Mouse (Mus musculus): ENCODE measurements around the gene Fam71e2. TPM values are rescaled to one million over a fixed set of nuclear protein-coding genes. Genes with fewer than 3 reads are reported as not detected.
"Not testable (repeated sequence)": the region's sequence is repeated elsewhere in the genome, so short reads cannot be mapped to it uniquely, and the experiment has no call there.

Fam71e2 gene
- polyA plus RNA-seq (2016; fragmentation: Nextera tagmentation; extraction: Ambion mirVana): not detected in 2 replicates

- no peaks in the 10 kb centered on the region for H3K4me1 ChIP-seq
- no peak within 1 kb of the TSS for H3K27ac ChIP-seq
- no peak within 1 kb of the TSS for H3K9ac ChIP-seq
- no peak within 1 kb of the TSS for H3K4me2 ChIP-seq
- no peaks in the 10 kb centered on the region for H3K9me3 ChIP-seq
- H3K27me3 ChIP-seq: peaks cover 31% of the 10 kb centered on the region
- 77% methylated on average over 5 of the region's 5 CpGs for WGBS
- H3K36me3 ChIP-seq (replicated peaks): no peaks in the 10 kb centered on the region
- ATAC-seq (ENCODE audit: low FRiP score): no peak
- H3K4me3 ChIP-seq (replicated peaks): no peak within 1 kb of the TSS
Measured at GRCm38 (mm10) chr7:4771202-4771601, at the start of gene Fam71e2. Fam71e2 (minus strand) TSS chr7:4771302.

- H3K4me2 ChIP-seq: no peak overlapping the region
- no peak overlapping the region for H3K27ac ChIP-seq
- no peak overlapping the region for H3K9ac ChIP-seq
- no peaks in the 10 kb centered on the region for H3K36me3 ChIP-seq (replicated peaks)
- H3K4me1 ChIP-seq: peaks cover 8% of the 10 kb centered on the region
- no peaks in the 10 kb centered on the region for H3K27me3 ChIP-seq
- no peak overlapping the region for H3K4me3 ChIP-seq (replicated peaks)
- no peak for ATAC-seq (ENCODE audit: low FRiP score)
- H3K9me3 ChIP-seq: no peaks in the 10 kb centered on the region
Measured at GRCm38 (mm10) chr7:4816559-4816958, 45.5 kb upstream of the Fam71e2 start.

GRCm38 (mm10) chr7:4813105-4813791, 42.1 kb upstream of the Fam71e2 start:
- WGBS: 23% methylated on average over 8 of the region's 8 CpGs
- peak overlapping the region; percentile 95 for H3K27ac ChIP-seq
- H3K36me3 ChIP-seq (replicated peaks): peaks cover 28% of the 10 kb centered on the region
- H3K27me3 ChIP-seq: no peaks in the 10 kb centered on the region
- H3K4me3 ChIP-seq (replicated peaks): peak overlapping the region; percentile 82
- peak overlapping the region; percentile 38 for H3K9ac ChIP-seq
- H3K9me3 ChIP-seq: no peaks in the 10 kb centered on the region
- ATAC-seq (ENCODE audit: low FRiP score): no peak
- peaks cover 35% of the 10 kb centered on the region for H3K4me1 ChIP-seq
- H3K4me2 ChIP-seq: peak overlapping the region; percentile 80

DNA sequence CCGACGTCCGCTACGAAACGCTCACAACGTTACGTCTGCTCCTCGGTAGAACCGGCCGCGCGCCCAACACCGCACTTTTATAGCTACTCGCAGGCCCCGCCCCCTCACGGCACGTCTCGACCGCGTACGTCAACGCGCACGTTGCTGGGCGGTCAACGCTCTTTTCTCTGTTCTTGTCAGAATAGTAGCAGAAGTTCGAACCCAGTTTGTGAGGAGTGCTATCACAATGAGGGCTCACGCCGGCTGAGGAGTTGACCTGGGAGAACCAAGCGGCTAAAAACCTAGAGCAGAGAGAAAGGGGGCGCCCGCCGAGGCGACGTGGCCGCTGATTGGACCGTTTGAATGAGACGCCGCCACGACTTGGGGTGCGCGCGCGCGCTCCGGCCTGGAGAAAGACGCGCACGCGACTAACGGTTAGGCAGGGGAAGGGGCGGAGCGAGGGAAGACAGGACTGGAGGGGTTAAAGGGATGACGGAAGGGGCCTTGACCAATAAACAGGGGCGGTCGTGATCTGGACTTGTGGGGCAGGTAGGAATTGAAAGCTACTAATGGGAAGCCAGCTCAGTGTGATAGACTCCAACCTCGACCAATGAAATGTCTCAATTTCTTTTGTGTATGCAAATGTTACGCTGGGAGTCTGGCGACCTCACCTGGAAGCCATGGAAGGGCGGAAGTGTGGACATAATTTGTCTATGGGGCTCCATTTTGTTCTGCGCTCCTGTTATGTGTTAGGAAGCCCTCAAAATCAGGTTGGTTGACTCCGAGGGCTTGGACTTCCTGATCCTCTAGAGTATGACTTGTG, 41.4 kb upstream of the Fam71e2 start, which contains the start of gene Ube2s:
Ube2s (minus strand) TSS at position 288 of the 802 bp plus-strand sequence.
- Histone ChIP-seq H3K4me1 (peaks cover 35% of the 10 kb centered on the region), H3K27me3 (no peaks in the 10 kb centered on the region), H3K9me3 (no peaks in the 10 kb centered on the region), H3K4me3 (replicated peaks) (peak within 1 kb of the TSS; percentile 82), H3K27ac (peak within 1 kb of the TSS; percentile 95), H3K4me2 (peak within 1 kb of the TSS; percentile 80), H3K36me3 (replicated peaks) (peaks cover 32% of the 10 kb centered on the region), H3K9ac (peak within 1 kb of the TSS; percentile 95)
- under 1% methylated on average over 62 of the region's 62 CpGs for WGBS
- peak; percentile 98 for ATAC-seq (ENCODE audit: low FRiP score)

DNA sequence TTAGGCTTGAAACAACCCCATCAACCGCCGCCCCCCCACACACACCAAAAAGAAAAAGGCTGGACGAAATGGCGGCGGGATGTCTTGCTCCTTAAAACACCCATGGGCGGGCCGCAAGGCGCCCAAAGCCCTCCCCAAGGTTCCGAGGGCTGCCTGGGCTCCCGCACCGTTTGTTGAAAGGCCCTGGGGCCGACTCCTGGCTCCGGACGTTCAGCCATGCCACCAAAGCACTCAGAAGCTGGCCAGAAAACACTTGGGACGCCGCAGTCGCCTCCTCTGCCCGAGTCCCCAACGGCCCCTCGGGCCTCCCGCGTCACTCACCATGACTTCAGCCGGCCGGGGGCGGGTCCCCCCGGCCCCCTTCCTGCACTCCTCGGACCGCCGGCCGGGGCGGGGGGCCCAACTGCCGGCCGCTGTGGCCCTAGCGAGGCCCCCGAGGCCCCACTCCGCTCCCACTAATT, 40.8 kb upstream of the Fam71e2 start:
- peak overlapping the region; percentile 95 for H3K9ac ChIP-seq
- peaks cover 35% of the 10 kb centered on the region for H3K4me1 ChIP-seq
- no peaks in the 10 kb centered on the region for H3K27me3 ChIP-seq
- peak overlapping the region; percentile 82 for H3K4me3 ChIP-seq (replicated peaks)
- no peaks in the 10 kb centered on the region for H3K9me3 ChIP-seq
- H3K27ac ChIP-seq: peak overlapping the region; percentile 95
- under 1% methylated on average over 34 of the region's 36 CpGs for WGBS
- H3K36me3 ChIP-seq (replicated peaks): peaks cover 38% of the 10 kb centered on the region
- ATAC-seq (ENCODE audit: low FRiP score): no peak; the same call in 1 of the 2 replicates
- peak overlapping the region; percentile 80 for H3K4me2 ChIP-seq

DNA sequence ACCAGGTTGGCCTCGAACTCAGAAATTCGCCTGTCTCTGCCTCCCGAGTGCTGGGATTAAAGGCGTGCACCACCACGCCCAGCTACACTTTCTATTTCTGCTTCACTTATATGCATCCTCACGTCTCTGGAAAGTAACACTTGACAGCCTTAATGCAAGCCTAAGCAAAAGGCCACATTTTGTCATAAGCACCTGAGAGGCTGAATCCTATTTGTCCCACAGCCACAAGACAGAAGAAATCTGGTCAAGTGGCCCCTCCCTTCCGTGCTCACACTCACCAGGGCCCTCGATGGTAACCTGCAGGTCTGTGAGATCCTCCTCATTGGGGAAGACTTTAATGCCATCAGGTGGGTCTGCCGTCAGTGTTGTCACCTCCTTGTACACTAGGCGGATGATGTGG, 40.0 kb upstream of the Fam71e2 start:
- H3K36me3 ChIP-seq (replicated peaks): peaks cover 45% of the 10 kb centered on the region
- 46% methylated on average over 10 of the region's 10 CpGs for WGBS
- H3K9me3 ChIP-seq; H3K27me3 ChIP-seq; H3K27ac ChIP-seq; ATAC-seq (ENCODE audit: low FRiP score): not testable (repeated sequence)
- H3K9ac ChIP-seq: peak overlapping the region; percentile 95
- H3K4me2 ChIP-seq: peak overlapping the region; percentile 80
- H3K4me1 ChIP-seq: peaks cover 35% of the 10 kb centered on the region
- peak overlapping the region; percentile 82 for H3K4me3 ChIP-seq (replicated peaks)

GRCm38 (mm10) chr7:4806716-4807115, 35.6 kb upstream of the Fam71e2 start:
- Histone ChIP-seq H3K9me3 (no peaks in the 10 kb centered on the region), H3K36me3 (replicated peaks) (peaks cover 64% of the 10 kb centered on the region), H3K4me2 (no peak overlapping the region), H3K27me3 (no peaks in the 10 kb centered on the region), H3K4me1 (peaks cover 27% of the 10 kb centered on the region), H3K27ac (no peak overlapping the region), H3K4me3 (replicated peaks) (no peak overlapping the region), H3K9ac (no peak overlapping the region)
- WGBS: 90% methylated on average over 7 of the region's 7 CpGs
- 0 out of 2 replicates have a peak, but pooled peaks have one; percentile 34 for ATAC-seq (ENCODE audit: low FRiP score)

DNA sequence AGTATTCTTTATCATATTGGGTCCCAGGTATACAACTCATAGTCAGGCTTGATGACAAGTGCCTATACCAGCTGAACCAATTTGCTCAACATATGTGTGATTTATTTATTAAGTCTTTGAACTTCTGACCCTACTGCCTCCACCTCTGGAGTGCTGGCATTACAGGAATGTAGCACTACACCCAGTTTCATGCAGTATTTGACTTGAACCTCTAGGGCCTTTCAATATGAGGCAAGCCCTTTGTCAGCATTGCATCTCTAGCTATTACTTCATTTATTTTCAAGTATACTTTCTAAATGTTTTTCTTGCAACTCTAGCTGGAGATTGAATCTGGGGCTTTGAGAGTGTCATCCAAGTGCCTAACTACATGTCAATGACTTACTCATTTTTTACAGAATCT, 31.1 kb upstream of the Fam71e2 start:
- peaks cover 43% of the 10 kb centered on the region for H3K36me3 ChIP-seq (replicated peaks)
- H3K4me3 ChIP-seq (replicated peaks): no peak overlapping the region
- H3K9me3 ChIP-seq: no peaks in the 10 kb centered on the region
- no peaks in the 10 kb centered on the region for H3K27me3 ChIP-seq
- ATAC-seq (ENCODE audit: low FRiP score): no peak
- H3K9ac ChIP-seq: no peak overlapping the region
- no peak overlapping the region for H3K4me2 ChIP-seq
- no peaks in the 10 kb centered on the region for H3K4me1 ChIP-seq
- H3K27ac ChIP-seq: no peak overlapping the region

- Histone ChIP-seq H3K27ac (no peak overlapping the region), H3K9ac (no peak overlapping the region), H3K4me2 (no peak overlapping the region), H3K36me3 (replicated peaks) (peaks cover 44% of the 10 kb centered on the region), H3K4me1 (peaks cover 11% of the 10 kb centered on the region), H3K4me3 (replicated peaks) (no peak overlapping the region), H3K9me3 (no peaks in the 10 kb centered on the region), H3K27me3 (no peaks in the 10 kb centered on the region)
- WGBS: 78% methylated on average over 7 of the region's 7 CpGs
- 0 out of 2 replicates have a peak, but pooled peaks have one; percentile 7 for ATAC-seq (ENCODE audit: low FRiP score)
Measured at GRCm38 (mm10) chr7:4795767-4796433, 24.8 kb upstream of the Fam71e2 start.

DNA sequence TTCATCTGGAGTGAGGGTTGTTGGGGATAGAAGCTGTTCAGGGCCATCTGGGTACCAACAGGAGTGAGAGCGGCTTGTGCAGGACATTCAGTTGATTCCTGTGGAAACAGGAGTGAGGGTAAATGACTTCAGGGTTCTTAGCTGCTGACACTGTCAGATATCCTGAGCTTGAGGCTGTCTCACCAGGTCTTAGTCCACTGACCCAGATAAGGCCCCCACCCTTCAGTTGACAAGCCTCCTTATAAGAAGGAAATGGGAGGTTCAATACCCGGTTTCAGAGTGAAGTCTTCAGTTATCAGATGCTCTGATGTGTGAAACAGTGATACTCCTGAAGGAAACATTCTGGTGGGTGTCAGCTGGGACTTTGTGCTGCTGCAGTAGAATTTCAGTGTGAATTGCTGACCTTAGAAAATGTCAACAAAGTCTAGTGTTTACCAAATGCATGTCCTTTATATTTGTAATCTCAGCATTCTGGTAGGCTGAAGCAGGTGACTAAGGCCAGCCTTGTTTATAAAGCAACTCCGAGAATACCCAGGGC, 23.6 kb upstream of the Fam71e2 start:
- Histone ChIP-seq H3K9me3 (no peaks in the 10 kb centered on the region), H3K9ac (0 out of 2 replicates have a peak overlapping the region, but pooled peaks have one; percentile 94), H3K4me3 (replicated peaks) (no peak overlapping the region), H3K27me3 (peaks cover 9% of the 10 kb centered on the region), H3K27ac (no peak overlapping the region), H3K36me3 (replicated peaks) (peaks cover 44% of the 10 kb centered on the region), H3K4me2 (peak overlapping the region; percentile 85; the same call in 1 of the 2 replicates), H3K4me1 (peaks cover 11% of the 10 kb centered on the region)
- WGBS: 86% methylated on average over 3 of the region's 3 CpGs
- no peak for ATAC-seq (ENCODE audit: low FRiP score)

DNA sequence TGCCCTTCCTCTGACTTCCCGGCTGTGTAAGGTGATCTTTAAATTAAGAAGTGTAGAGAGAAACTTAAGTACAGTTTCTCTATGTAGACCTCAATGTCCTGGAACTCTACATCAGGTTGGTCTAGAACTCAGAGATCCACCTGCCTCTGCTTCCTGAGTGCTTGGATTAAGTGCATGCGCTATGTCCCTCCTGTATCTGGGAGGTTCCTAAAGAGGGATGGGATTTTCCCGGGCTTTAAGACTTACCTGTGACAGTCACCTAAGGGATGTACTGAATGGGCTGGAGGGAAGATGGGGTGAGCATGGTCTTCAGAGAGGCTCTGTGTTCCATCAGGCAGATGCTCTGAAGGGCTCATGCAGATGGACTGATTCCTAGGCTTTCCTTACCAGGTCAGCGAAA, 22.6 kb upstream of the Fam71e2 start:
- H3K27ac ChIP-seq: peak overlapping the region; percentile 88; the same call in 1 of the 2 replicates
- H3K4me3 ChIP-seq (replicated peaks): peak overlapping the region; percentile 86
- peaks cover 18% of the 10 kb centered on the region for H3K27me3 ChIP-seq
- peak overlapping the region; percentile 94 for H3K9ac ChIP-seq
- no peaks in the 10 kb centered on the region for H3K9me3 ChIP-seq
- WGBS: 51% methylated on average over 4 of the region's 4 CpGs
- ATAC-seq (ENCODE audit: low FRiP score): no peak
- peak overlapping the region; percentile 85 for H3K4me2 ChIP-seq
- peaks cover 19% of the 10 kb centered on the region for H3K4me1 ChIP-seq
- H3K36me3 ChIP-seq (replicated peaks): peaks cover 41% of the 10 kb centered on the region

GRCm38 (mm10) chr7:4793248-4793647, 22.1 kb upstream of the Fam71e2 start:
- 0 out of 2 replicates have a peak, but pooled peaks have one; percentile 7 for ATAC-seq (ENCODE audit: low FRiP score)
- Histone ChIP-seq H3K27ac (peak overlapping the region; percentile 88), H3K4me1 (peaks cover 24% of the 10 kb centered on the region), H3K9ac (peak overlapping the region; percentile 94), H3K27me3 (peaks cover 21% of the 10 kb centered on the region), H3K4me2 (peak overlapping the region; percentile 85), H3K36me3 (replicated peaks) (peaks cover 38% of the 10 kb centered on the region), H3K4me3 (replicated peaks) (peak overlapping the region; percentile 86)
- WGBS: 1% methylated on average over 31 of the region's 31 CpGs
- H3K9me3 ChIP-seq: not testable (repeated sequence)
